Comparison of ENCODE assay signal across 10 mouse cellular contexts in the genomic region with DNA sequence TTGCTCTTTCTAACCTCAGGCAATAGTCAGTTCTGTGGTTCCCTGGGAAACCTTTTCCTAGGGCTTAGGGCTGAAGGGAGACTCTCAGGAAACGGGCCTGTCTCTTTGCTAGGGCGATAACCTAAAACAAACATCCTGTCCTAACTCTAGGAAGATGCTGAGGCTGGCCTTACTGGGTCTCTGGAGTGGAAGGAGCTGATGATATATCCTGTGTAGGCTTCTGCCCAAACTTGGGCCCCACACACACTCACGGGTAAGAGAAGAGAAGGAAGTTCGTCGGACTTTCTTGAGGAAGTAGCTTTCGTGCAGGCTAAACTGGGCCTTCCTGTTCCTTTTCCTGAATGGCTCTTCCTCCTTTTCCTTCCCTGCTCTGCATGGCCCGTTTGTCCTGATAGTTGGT. TPM values are rescaled to one million over a fixed set of nuclear protein-coding genes. Genes with fewer than 3 reads are reported as not detected.
A peak's percentile ranks its signal among the peaks of the same experiment; 100 is the strongest.
DNase-seq lines count a peak whose midpoint lies in the region; TF ChIP-seq lines count a peak whose summit lies in the region.
"Had no signal": no experiment of that assay in that cellular context is flagged by ENCODE, and none has a peak within 500 bp of the region (broad histone marks: within the 10 kb centered on the region; RNA-seq: fewer than 3 reads in every experiment).

No protein-coding gene starts in this region.

- no peaks in the 10 kb centered on the region for H3K27me3 ChIP-seq in heart, adult 2 months (ENCODE audit: control insufficient read depth, insufficient read depth, low read length)

- peak; percentile 45 to 70 for DNase-seq in heart, adult 2 months
- no peak for DNase-seq in heart, postnatal 36 days
- DNase-seq in kidney, adult 8-10 months: peak; percentile 45 to 63
- DNase-seq in lung, postnatal 25 days (ENCODE audit: low spot score): peak; percentile 75
- no peak for DNase-seq in retina, embryonic 14.5 days (ENCODE audit: low spot score)
- no peak for DNase-seq in right cerebral cortex, postnatal 25 days
- DNase-seq in layer of hippocampus, postnatal 10 days (ENCODE audit: low spot score in 2 of 2): no peak
- DNase-seq: cerebellum, postnatal 14 days; right cerebral cortex, postnatal 14 days had no signal

- no peak overlapping the region for H3K4me3 ChIP-seq in heart, adult 2 months
- H3K4me3 ChIP-seq in brown adipose tissue, adult 24 weeks (ENCODE audit: insufficient read depth, low read depth, low read length): no peak overlapping the region

- no peak for TF ChIP-seq CTCF in heart, adult 2 months (IDR thresholded peaks at IDR 0.05)

- peak overlapping the region; percentile 85 for H3K27ac ChIP-seq in heart, adult 2 months
- peak overlapping the region; percentile 81 for H3K27ac ChIP-seq in brown adipose tissue, adult 24 weeks (replicated peaks; ENCODE audit: low read depth, low read length)

- intact Hi-C loops in heart, adult 2 months (cut with DNase I): loop anchor here (1.0 to 2.0 kb wide), 2 partner anchors 30 to 35 kb away; no protein-coding TSS in a partner anchor
- intact Hi-C loops in heart, postnatal 36 days (cut with DNase I): loop anchor here (1.0 to 2.0 kb wide), 2 partner anchors 15 to 34 kb away; no protein-coding TSS in a partner anchor

- TF ChIP-seq POLR2A in heart, adult 2 months (IDR thresholded peaks at IDR 0.05; ENCODE audit: insufficient read depth, low read depth, low read length): peak; percentile 51; the same call in 1 of the 2 replicates

- peak; percentile 61; the same call in 1 of the 2 replicates for TF ChIP-seq EP300 in heart, adult 2 months (IDR thresholded peaks at IDR 0.05; ENCODE audit: insufficient read depth, low read depth, low read length)

- peaks cover 6% of the 10 kb centered on the region for H3K79me2 ChIP-seq in heart, adult 2 months (replicated peaks; ENCODE audit: control insufficient read depth, insufficient read depth, low read length)

- H3K9ac ChIP-seq in heart, adult 2 months (ENCODE audit: low read depth, low read length): no peak overlapping the region

- H3K36me3 ChIP-seq in heart, adult 2 months (ENCODE audit: control insufficient read depth, insufficient read depth, low read length): peaks cover 8% of the 10 kb centered on the region

- 31% methylated on average over 7 of the region's 7 CpGs for WGBS in heart, adult 2 months

- peaks cover 35% of the 10 kb centered on the region for H3K4me1 ChIP-seq in heart, adult 2 months (ENCODE audit: control insufficient read depth, insufficient read depth, low read length)
- peaks cover 40% of the 10 kb centered on the region for H3K4me1 ChIP-seq in brown adipose tissue, adult 24 weeks (ENCODE audit: control insufficient read depth, insufficient read depth, insufficient read length, low read length)

RNA-seq across cellular contexts. Expression of gene Zfp710, which starts 19.6 kb away (rescaled TPM):
- 10 to 100 TPM; 26.9 to 32.2 TPM for total RNA-seq in heart, adult 2 months (2021)
- polyA plus RNA-seq in heart, adult 2 months (2012; rRNA removed): 33.4 and 35.5 TPM in 2 replicates
- 10 to 100 TPM; 27.4 to 28.0 TPM for total RNA-seq in heart, postnatal 36 days (2021)
- polyA plus RNA-seq in brown adipose tissue, adult 24 weeks (2012; ENCODE audit: insufficient read depth, insufficient read length, missing spikeins): 6.4 and 7.7 TPM in 2 replicates
- total RNA-seq in layer of hippocampus, postnatal 10 days (2021): 10 to 100 TPM; 18.3 to 19.8 TPM

Comparison
In these comparisons a context has a peak if more than half of its experiments do, and no peak if none do; other contexts are left out.
1. DNase-seq: peak in heart, adult 2 months (2 of 2), kidney, adult 8-10 months (2 of 2) and lung, postnatal 25 days (single experiment); none in heart, postnatal 36 days (0 of 2), retina, embryonic 14.5 days (single experiment), right cerebral cortex, postnatal 25 days (single experiment) and layer of hippocampus, postnatal 10 days (0 of 2).